Mouse (Mus musculus) hindbrain, embryonic 12.5 days (tissue): ENCODE measurements at regions not wholly inside any gene's neighbourhood (a gene's known extent, or its start where the extent isn't known, plus 50 kb on each side); places are given as distances from the start of the nearest gene placed in this dataset.

Experiments used
- ATAC-seq: fragments of 200-750 bp; cut with Nextera tagmentation; 2 replicates; pipeline ENCODE4 v1.8.0; 2017; ENCODE audit warnings: moderate TSS enrichment; ENCODE audit not compliant: low FRiP score
- H3K27ac ChIP-seq: fragments of 300-500 bp; sonication (generic); 2 replicates; pipeline ENCODE4 v1.5.1; 2016; ENCODE audit warnings: mild to moderate bottlenecking
- H3K27me3 ChIP-seq: fragments of 300-500 bp; sonication (generic); 2 replicates; pipeline ENCODE4 v1.6.1; 2016; ENCODE audit warnings: mild to moderate bottlenecking
- H3K36me3 ChIP-seq: fragments of 300-500 bp; sonication (generic); 2 replicates; pipeline ENCODE4 v1.6.1; 2016; ENCODE audit warnings: mild to moderate bottlenecking
- H3K4me1 ChIP-seq: fragments of 300-500 bp; sonication (generic); 2 replicates; pipeline ENCODE4 v1.6.1; 2016
- H3K4me2 ChIP-seq: fragments of 300-500 bp; sonication (generic); replicated peaks from 2 replicates; pipeline ENCODE4 v1.6.1; 2016; ENCODE audit warnings: mild to moderate bottlenecking
- H3K4me3 ChIP-seq: fragments of 300-500 bp; sonication (generic); 2 replicates; pipeline ENCODE4 v1.5.1; 2016; ENCODE audit warnings: mild to moderate bottlenecking
- H3K9ac ChIP-seq: fragments of 300-500 bp; sonication (generic); 2 replicates; pipeline ENCODE4 v1.6.1; 2016; ENCODE audit warnings: mild to moderate bottlenecking, moderate library complexity
- H3K9me3 ChIP-seq: fragments of 300-500 bp; sonication (generic); replicated peaks from 2 replicates; pipeline ENCODE4 v1.6.1; 2016; ENCODE audit warnings: mild to moderate bottlenecking
- WGBS: fragments of 180-500 bp; shearing (Covaris S2); methylation state at CpG from one replicate; pipeline ENCODE4 v1.1.7; 2016; 5-methylcytosine and 5-hydroxymethylcytosine counted together

- Histone ChIP-seq H3K9me3 (no peaks in the 10 kb centered on the region), H3K36me3 (no peaks in the 10 kb centered on the region), H3K4me1 (no peaks in the 10 kb centered on the region), H3K27ac (no peak overlapping the region), H3K27me3 (no peaks in the 10 kb centered on the region), H3K4me2 (no peak overlapping the region), H3K9ac (no peak overlapping the region), H3K4me3 (no peak overlapping the region)
- ATAC-seq, result no peak
- 85% methylated on average over 5 of the region's 5 CpGs for WGBS
These were observed 422.1 kb downstream of the Ipo11 start for GRCm38 (mm10) chr13:106514510-106515169.

GRCm38 (mm10) chr13:106513669-106514068 is 423.1 kb downstream of the Ipo11 start:
- Histone ChIP-seq H3K27me3 (no peaks in the 10 kb centered on the region), H3K36me3 (no peaks in the 10 kb centered on the region), H3K4me1 (no peaks in the 10 kb centered on the region), H3K27ac (no peak overlapping the region), H3K4me2 (no peak overlapping the region), H3K9ac (no peak overlapping the region), H3K4me3 (no peak overlapping the region), H3K9me3 (no peaks in the 10 kb centered on the region)
- no peak for ATAC-seq
- 77% methylated on average over 4 of the region's 4 CpGs for WGBS

- no peaks in the 10 kb centered on the region for H3K9me3 ChIP-seq
- H3K27ac ChIP-seq, result no peak overlapping the region
- H3K36me3 ChIP-seq, result no peaks in the 10 kb centered on the region
- H3K9ac ChIP-seq, result no peak overlapping the region
- H3K4me3 ChIP-seq, result no peak overlapping the region
- no peaks in the 10 kb centered on the region for H3K4me1 ChIP-seq
- WGBS, result 82% methylated on average over 6 of the region's 6 CpGs
- no peaks in the 10 kb centered on the region for H3K27me3 ChIP-seq
- no peak for ATAC-seq
- no peak overlapping the region for H3K4me2 ChIP-seq
These were observed 426.3 kb downstream of the Ipo11 start for GRCm38 (mm10) chr13:106510435-106510834.

- WGBS, result 82% methylated on average over 6 of the region's 6 CpGs
- H3K27me3 ChIP-seq, result no peaks in the 10 kb centered on the region
- no peak for ATAC-seq
- no peaks in the 10 kb centered on the region; the same call in 1 of the 2 replicates for H3K9me3 ChIP-seq
- H3K4me3 ChIP-seq, result no peak overlapping the region
- H3K9ac ChIP-seq, result no peak overlapping the region
- no peak overlapping the region for H3K4me2 ChIP-seq
- H3K4me1 ChIP-seq, result no peaks in the 10 kb centered on the region
- H3K27ac ChIP-seq, result no peak overlapping the region
- no peaks in the 10 kb centered on the region for H3K36me3 ChIP-seq
These were observed 435.5 kb downstream of the Ipo11 start for GRCm38 (mm10) chr13:106501273-106501672.

- Histone ChIP-seq H3K4me2 (no peak overlapping the region), H3K4me3 (no peak overlapping the region), H3K36me3 (no peaks in the 10 kb centered on the region), H3K9me3 (no peaks in the 10 kb centered on the region), H3K27me3 (no peaks in the 10 kb centered on the region), H3K27ac (no peak overlapping the region), H3K9ac (no peak overlapping the region), H3K4me1 (no peaks in the 10 kb centered on the region)
- WGBS, result 85% methylated on average over 4 of the region's 4 CpGs
- no peak for ATAC-seq
These were observed 465.5 kb downstream of the Ipo11 start for GRCm38 (mm10) chr13:106471264-106471663.

- H3K36me3 ChIP-seq, result no peaks in the 10 kb centered on the region
- no peak overlapping the region for H3K4me3 ChIP-seq
- no peak overlapping the region for H3K9ac ChIP-seq
- H3K9me3 ChIP-seq, result no peaks in the 10 kb centered on the region
- 73% methylated on average over 6 of the region's 6 CpGs for WGBS
- no peaks in the 10 kb centered on the region for H3K27me3 ChIP-seq
- H3K4me1 ChIP-seq, result no peaks in the 10 kb centered on the region
- ATAC-seq, result no peak
- no peak overlapping the region for H3K27ac ChIP-seq
- no peak overlapping the region for H3K4me2 ChIP-seq
These were observed 482.3 kb downstream of the Ipo11 start for GRCm38 (mm10) chr13:106454366-106454927.

GRCm38 (mm10) chr13:106432165-106432564 is 504.6 kb downstream of the Ipo11 start:
- no peaks in the 10 kb centered on the region for H3K9me3 ChIP-seq
- 42% methylated on average over 3 of the region's 3 CpGs for whole genome bisulfite sequencing
- H3K27ac ChIP-seq, result no peak overlapping the region
- H3K4me1 ChIP-seq, result no peaks in the 10 kb centered on the region
- ATAC-seq, result no peak
- H3K4me2 ChIP-seq, result no peak overlapping the region
- H3K27me3 ChIP-seq, result no peaks in the 10 kb centered on the region
- H3K36me3 ChIP-seq, result no peaks in the 10 kb centered on the region
- H3K4me3 ChIP-seq, result no peak overlapping the region
- H3K9ac ChIP-seq, result no peak overlapping the region

- Histone ChIP-seq H3K4me2 (no peak overlapping the region), H3K9ac (no peak overlapping the region), H3K9me3 (no peaks in the 10 kb centered on the region), H3K27ac (no peak overlapping the region), H3K36me3 (no peaks in the 10 kb centered on the region), H3K4me1 (no peaks in the 10 kb centered on the region), H3K27me3 (no peaks in the 10 kb centered on the region), H3K4me3 (no peak overlapping the region)
- 37% methylated on average over 1 of the region's 1 CpGs for WGBS
- no peak for ATAC-seq
These were observed 530.1 kb downstream of the Ipo11 start for GRCm38 (mm10) chr13:106406608-106407038.

- no peak for ATAC-seq
- H3K36me3 ChIP-seq, result no peaks in the 10 kb centered on the region
- H3K4me2 ChIP-seq, result no peak overlapping the region
- H3K9ac ChIP-seq, result no peak overlapping the region
- no peaks in the 10 kb centered on the region for H3K9me3 ChIP-seq
- H3K27ac ChIP-seq, result no peak overlapping the region
- H3K27me3 ChIP-seq, result no peaks in the 10 kb centered on the region
- H3K4me1 ChIP-seq, result no peaks in the 10 kb centered on the region
- no peak overlapping the region for H3K4me3 ChIP-seq
- WGBS, result 84% methylated on average over 8 of the region's 8 CpGs
These were observed 544.1 kb downstream of the Ipo11 start for GRCm38 (mm10) chr13:106392642-106393041.

- Histone ChIP-seq H3K9me3 (no peaks in the 10 kb centered on the region), H3K27ac (no peak overlapping the region), H3K4me2 (no peak overlapping the region), H3K9ac (no peak overlapping the region), H3K27me3 (no peaks in the 10 kb centered on the region), H3K4me1 (no peaks in the 10 kb centered on the region), H3K36me3 (no peaks in the 10 kb centered on the region), H3K4me3 (no peak overlapping the region)
- ATAC-seq, result no peak
- 73% methylated on average over 4 of the region's 4 CpGs for WGBS
These were observed 548.1 kb downstream of the Ipo11 start for GRCm38 (mm10) chr13:106388634-106389033.

- H3K4me1 ChIP-seq, result no peaks in the 10 kb centered on the region
- ATAC-seq, result no peak
- 81% methylated on average over 7 of the region's 7 CpGs for WGBS
- no peaks in the 10 kb centered on the region for H3K27me3 ChIP-seq
- H3K4me2 ChIP-seq, result no peak overlapping the region
- H3K9me3 ChIP-seq, result no peaks in the 10 kb centered on the region
- no peak overlapping the region for H3K27ac ChIP-seq
- H3K4me3 ChIP-seq, result no peak overlapping the region
- H3K9ac ChIP-seq, result no peak overlapping the region
- no peaks in the 10 kb centered on the region for H3K36me3 ChIP-seq
These were observed 569.2 kb downstream of the Ipo11 start for GRCm38 (mm10) chr13:106367589-106367988.

GRCm38 (mm10) chr13:106352614-106353409 is 583.9 kb downstream of the Ipo11 start:
- Histone ChIP-seq H3K4me1 (no peaks in the 10 kb centered on the region), H3K27ac (no peak overlapping the region), H3K9ac (no peak overlapping the region), H3K4me3 (no peak overlapping the region), H3K27me3 (no peaks in the 10 kb centered on the region), H3K4me2 (no peak overlapping the region), H3K9me3 (no peaks in the 10 kb centered on the region), H3K36me3 (no peaks in the 10 kb centered on the region)
- no peak for ATAC-seq
- WGBS, result 75% methylated on average over 4 of the region's 4 CpGs
